Mouse (Mus musculus): ENCODE measurements around the gene Unk.
A peak's percentile ranks its signal among the peaks of the same experiment; 100 is the strongest.

The Unk gene

GRCm38 (mm10) chr11:116030088-116030897, at the start of gene Unk:
TSS of gene Unk (plus strand) at chr11:116030322.
- peak; percentile 98 for DNase-seq

GRCm38 (mm10) chr11:115982472-115982871, 47.6 kb upstream of the Unk start:
- peak; percentile 49 to 51 for DNase-seq

- DNase-seq: no peak
Observed at GRCm38 (mm10) chr11:115983291-115983690, 46.8 kb upstream of the Unk start.

- DNase-seq: no peak
Observed at GRCm38 (mm10) chr11:115989686-115990085, 40.4 kb upstream of the Unk start.

GRCm38 (mm10) chr11:115992098-115992497, 38.0 kb upstream of the Unk start:
- DNase-seq: no peak

GRCm38 (mm10) chr11:115995256-115995655, 34.9 kb upstream of the Unk start:
- no peak for DNase-seq

- DNase-seq: no peak
Observed at GRCm38 (mm10) chr11:115997047-115997446, 33.1 kb upstream of the Unk start.

GRCm38 (mm10) chr11:115997662-115998061, 32.5 kb upstream of the Unk start:
- DNase-seq: peak in 1 of 2 experiments; percentile 49

GRCm38 (mm10) chr11:115999027-115999426, 31.1 kb upstream of the Unk start:
- DNase-seq: no peak

- peak; percentile 80 to 88 for DNase-seq
Observed at GRCm38 (mm10) chr11:115999538-116000143, 30.5 kb upstream of the Unk start.

- no peak for DNase-seq
Observed at GRCm38 (mm10) chr11:116000607-116001006, 29.5 kb upstream of the Unk start.

GRCm38 (mm10) chr11:116001725-116002124, 28.4 kb upstream of the Unk start:
- DNase-seq: no peak

GRCm38 (mm10) chr11:116002894-116003293, 27.2 kb upstream of the Unk start:
- no peak for DNase-seq

GRCm38 (mm10) chr11:116004186-116004823, 25.8 kb upstream of the Unk start:
- DNase-seq: no peak

GRCm38 (mm10) chr11:116004840-116005700, 25.1 kb upstream of the Unk start:
- peak; percentile 49 to 62 for DNase-seq

GRCm38 (mm10) chr11:116005701-116006419, 24.3 kb upstream of the Unk start:
- DNase-seq: no peak

- no peak for DNase-seq
Observed at GRCm38 (mm10) chr11:116007095-116007850, 22.8 kb upstream of the Unk start.

GRCm38 (mm10) chr11:116008411-116008810, 21.7 kb upstream of the Unk start:
- DNase-seq: no peak

- no peak for DNase-seq
Observed at GRCm38 (mm10) chr11:116008832-116009375, 21.2 kb upstream of the Unk start.

- DNase-seq: peak; percentile 92 to 96
Observed at GRCm38 (mm10) chr11:116009661-116010060, 20.5 kb upstream of the Unk start.

- peak in 1 of 2 experiments; percentile 55 for DNase-seq
Observed at GRCm38 (mm10) chr11:116010146-116010545, 20.0 kb upstream of the Unk start.
